Mouse (Mus musculus) thymus, postnatal 10 days (tissue): ENCODE data around the gene Sptbn4.

Source experiments
- DNase-seq, 2 experiments: peaks; one replicate each; pipeline ENCODE4 v3.0.0; 2021; ENCODE audit warnings: low spot score in 2 of 2

Gene Sptbn4

DNA sequence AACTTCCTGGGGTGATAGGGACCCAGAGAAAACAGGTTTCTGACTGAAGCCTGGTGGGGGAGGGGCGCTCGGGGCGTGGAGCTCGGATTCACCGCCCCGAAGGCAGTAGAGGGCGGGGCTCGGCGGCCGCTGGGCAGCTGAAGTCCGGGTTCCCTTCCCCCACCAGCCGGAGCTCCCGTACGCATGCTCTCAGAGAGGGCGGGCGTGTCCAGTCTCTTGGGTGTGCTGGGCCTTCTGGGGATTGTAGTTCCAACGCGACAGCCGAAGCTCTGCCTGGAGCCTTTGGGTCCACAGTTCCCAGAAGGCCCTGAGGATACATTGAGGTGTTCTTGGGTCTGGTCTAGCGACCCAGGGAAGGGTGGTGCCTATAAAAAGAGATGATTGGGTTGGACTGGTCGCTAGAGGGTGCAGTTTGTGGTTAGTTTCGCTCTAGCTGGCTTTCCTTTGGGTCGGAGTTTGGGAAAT lies 27.0 kb upstream of the Sptbn4 start:
- DNase-seq: peak; percentile 85 to 89

GRCm38 (mm10) chr7:27473835-27474489 lies 26.5 kb upstream of the Sptbn4 start:
- no peak for DNase-seq

- DNase-seq: peak; percentile 98
Observed at GRCm38 (mm10) chr7:27473156-27473834, 25.8 kb upstream of the Sptbn4 start, which contains the start of gene Sertad3. Gene Sertad3, plus strand, starts transcription at chr7:27473768.

GRCm38 (mm10) chr7:27472596-27472995 lies 25.1 kb upstream of the Sptbn4 start:
- no peak for DNase-seq

GRCm38 (mm10) chr7:27471390-27472120 lies 24.1 kb upstream of the Sptbn4 start:
- DNase-seq: no peak

DNA sequence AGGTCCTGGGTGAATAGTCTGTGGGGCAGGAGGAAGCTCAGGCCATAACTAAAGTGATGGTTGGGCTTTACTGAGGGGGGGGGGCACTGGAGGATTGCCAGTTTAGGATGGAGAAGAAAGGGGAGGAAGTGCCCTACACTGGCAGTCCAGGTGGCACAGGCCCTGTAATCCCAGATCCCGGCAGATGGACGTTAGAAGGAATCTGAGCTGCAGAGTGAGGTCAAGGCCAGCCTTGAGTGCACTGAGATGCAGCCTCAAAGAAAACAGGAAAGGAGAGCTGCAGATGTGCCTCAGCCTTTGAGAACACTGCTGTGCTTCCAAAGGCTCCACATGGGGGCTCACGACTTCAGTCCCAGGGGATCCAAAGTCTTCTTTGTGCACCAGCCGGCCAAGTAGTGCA lies 20.2 kb upstream of the Sptbn4 start:
- DNase-seq: no peak

DNA sequence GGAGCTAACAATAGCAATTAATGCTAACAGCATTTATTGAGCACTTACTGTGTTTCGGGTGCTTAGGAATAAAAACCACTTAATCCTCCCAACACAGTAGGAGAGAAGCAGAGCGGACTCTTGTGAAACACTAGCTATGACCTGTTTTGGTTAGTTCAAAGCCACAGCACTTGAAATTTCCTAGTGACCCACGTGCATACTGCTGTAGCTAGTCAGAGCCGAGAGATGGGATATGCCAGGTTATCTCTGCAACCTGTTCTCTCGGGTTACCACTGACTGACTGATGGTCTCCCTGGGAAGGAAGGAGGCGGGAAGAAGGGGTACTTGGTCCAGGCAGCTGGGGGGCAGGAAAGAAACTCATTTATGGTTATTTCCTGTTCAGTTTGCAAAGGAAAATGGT lies 13.0 kb upstream of the Sptbn4 start:
- no peak for DNase-seq

- DNase-seq: no peak
Observed at GRCm38 (mm10) chr7:27459640-27460039, 12.2 kb upstream of the Sptbn4 start.

DNA sequence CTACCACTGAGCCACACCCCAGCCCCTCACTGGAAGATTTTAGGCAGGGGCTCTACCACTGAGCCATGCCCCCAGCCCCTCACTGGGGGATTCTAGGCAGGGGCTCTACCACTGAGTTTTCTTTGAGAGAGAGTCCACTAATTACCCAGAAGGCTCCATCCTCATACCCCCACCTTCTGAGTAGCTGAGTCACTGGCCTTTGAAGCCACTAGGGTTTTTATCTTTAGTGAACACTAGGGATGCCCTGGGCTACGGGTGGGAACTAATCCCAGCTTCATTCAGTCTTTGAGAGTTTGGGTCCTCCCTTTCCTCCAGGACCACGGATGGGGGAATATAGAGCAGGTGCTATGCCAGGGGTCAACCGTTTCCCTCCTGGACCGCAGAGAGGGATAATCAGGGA lies 11.1 kb upstream of the Sptbn4 start:
- no peak for DNase-seq

- DNase-seq: no peak
Observed at GRCm38 (mm10) chr7:27455273-27455672, 7.8 kb upstream of the Sptbn4 start.

- DNase-seq: no peak
Observed at GRCm38 (mm10) chr7:27454461-27455121, 7.1 kb upstream of the Sptbn4 start.

DNA sequence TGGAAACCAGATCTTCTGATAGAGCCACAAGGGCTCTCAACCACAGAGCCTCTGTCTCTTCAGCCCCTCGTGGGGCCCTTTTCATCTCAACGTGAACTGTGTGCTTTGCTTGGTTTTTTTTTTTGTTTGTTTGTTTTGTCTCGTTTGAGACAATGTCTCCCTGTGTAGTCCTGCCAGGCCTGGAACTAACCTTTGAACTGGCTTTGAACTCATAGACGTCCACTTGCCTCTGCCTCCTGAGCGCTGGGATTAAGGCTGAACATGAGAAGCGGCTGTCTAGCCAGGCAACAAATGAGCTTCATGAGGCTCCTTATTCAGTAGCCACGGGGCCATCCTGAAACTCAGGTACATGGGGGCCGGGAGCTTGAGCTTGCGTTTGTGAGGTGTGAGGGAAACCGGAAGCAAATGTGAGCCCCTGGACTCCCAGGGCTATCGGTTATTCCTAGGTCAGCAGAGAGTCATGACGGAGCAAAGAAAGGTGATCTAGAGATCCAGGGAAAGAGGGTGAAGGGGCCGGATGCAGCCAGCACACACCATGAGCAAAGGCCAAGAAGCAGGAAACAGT lies 4.8 kb upstream of the Sptbn4 start:
- no peak for DNase-seq

DNA sequence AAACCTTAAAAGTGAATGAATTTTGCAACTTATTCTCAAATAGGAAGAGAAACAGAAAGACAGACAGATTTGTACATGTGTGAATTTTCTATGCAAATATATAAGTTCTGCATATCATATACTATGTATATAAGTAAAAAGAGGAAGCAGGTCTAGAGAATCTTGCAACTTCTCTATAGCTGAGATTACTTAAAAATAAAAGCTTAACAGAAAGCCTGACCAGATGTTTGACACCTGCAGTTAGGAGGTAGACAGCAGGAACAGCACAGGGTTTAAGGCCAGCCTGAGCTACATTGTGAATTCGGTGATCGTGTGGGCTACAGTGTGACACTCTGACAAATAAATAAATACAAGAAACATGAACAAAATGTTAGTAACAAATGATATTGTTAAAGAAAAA lies 3.9 kb upstream of the Sptbn4 start:
- DNase-seq: no peak

DNA sequence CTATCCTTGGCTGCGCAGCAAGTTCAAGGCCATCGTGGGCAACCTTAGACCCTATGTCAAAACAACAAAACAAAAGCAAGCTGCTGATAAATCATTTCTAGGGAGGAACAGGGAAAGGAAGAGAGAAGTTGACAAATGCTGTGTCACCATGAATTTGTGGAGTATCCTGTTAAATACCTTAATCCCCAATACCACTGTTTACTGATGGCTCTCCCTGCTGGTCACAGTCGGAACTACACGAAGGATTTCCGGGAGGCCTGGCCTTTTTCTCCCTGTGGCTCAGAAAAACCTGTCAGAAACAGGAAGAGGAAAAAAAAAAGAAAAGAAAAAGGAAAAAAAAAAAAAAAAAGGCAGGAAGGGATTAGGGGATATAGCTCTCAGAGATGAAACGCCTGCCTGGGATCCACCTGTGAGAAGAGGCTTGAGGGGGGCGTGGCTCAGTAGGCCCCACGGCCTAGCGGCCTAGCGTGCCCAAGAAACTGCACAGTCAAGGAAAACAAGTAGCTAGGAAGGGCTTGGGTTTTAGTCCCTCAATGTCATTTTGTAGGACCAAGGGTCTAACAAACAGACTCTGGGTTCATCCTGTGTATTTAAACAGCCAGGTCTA lies 1.9 kb upstream of the Sptbn4 start:
- peak; percentile 20 to 47 for DNase-seq

DNA sequence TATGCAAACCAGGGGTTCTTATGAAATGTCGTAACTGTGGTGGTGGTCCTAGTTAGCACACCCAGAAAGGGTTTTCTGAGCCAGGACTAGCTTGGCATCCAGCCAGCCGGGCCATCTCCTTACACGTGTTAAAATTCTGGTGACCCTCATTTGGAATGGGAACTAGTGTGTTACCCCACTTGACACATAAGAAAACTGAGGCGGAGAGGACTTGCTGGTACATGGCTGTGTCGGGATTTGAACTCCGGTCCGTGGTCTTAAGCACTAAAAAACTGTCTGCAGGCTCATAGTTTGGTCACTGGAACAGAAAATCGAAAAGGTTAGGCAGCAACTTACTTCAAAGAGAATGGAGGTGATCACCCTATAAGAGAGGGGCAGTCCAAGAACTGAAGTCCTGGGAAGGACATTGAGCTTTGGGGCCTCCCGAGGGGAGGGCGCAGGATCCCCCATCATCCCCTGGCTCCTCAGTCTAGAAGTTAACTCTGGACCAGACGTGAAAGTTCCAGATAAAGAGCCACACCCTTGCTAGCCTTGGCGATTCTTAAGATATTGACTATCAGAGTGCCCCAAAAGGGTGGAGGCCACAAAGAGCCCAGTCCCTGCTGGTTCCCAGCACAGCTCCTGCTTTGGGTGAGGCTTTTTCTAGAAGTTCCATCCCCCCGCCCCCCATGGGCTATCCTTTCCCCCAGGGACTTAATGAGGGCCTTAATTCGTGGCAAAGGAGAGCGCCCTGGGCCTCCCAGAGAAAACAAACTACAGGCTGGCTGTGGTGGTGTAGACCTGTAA lies 1.1 kb upstream of the Sptbn4 start:
- no peak for DNase-seq

GRCm38 (mm10) chr7:27446521-27447418 lies 716 bp downstream of the Sptbn4 start:
- no peak for DNase-seq

DNA sequence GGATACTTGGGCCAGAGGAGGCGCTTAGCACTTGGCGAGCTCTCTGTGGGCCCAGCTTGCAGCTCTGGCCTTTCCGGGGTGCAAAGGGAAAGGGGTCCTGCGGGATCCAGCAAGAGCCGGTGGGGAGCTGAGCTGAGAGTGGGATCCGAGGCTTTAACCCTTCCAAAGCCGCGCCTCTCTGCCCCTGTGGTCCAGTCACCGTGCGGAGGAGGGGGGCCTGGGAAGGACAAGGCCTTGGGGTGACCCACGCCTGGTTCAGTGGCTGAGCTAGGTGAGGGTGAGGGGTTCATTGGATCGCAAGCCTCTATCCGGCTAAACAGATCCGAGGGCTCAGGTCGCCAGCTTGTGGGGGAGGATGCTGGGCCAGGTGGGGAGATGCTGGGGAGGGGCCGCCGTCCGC lies 1.4 kb downstream of the Sptbn4 start:
- DNase-seq: no peak

GRCm38 (mm10) chr7:27440014-27440413 lies 7.5 kb downstream of the Sptbn4 start:
- no peak for DNase-seq

DNA sequence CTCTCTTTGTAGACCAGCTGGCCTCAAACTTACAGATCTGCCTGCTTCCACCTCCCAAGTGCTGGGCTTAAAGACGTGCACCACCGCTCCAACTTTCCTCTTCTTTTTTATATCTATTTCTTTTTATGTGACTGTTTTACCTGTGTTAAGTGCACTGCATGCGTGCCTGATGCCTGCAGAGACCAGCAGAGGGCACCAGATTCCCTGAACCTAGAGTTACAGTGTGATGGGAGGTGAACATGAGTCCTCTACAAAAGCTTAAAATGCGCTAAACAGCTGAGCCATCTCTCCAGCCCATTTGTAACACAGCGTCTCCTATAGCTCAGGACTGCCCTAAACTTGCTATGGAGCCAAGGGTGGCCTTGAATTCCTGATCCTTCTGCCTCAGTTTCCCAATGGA lies 9.9 kb downstream of the Sptbn4 start:
- peak; percentile 21 to 34 for DNase-seq

- no peak for DNase-seq
Observed at GRCm38 (mm10) chr7:27433794-27434193, 13.7 kb downstream of the Sptbn4 start.
